Mouse (Mus musculus): ENCODE data around the gene Ggt6. TPM values are rescaled to one million over a fixed set of nuclear protein-coding genes. Genes with fewer than 3 reads are reported as not detected.
"Not testable (repeated sequence)": the region's sequence is repeated elsewhere in the genome, so short reads cannot be mapped to it uniquely, and the experiment has no call there.

Ggt6 gene
- polyA plus RNA-seq, 1 experiment from 2014 or later = not detected

DNA sequence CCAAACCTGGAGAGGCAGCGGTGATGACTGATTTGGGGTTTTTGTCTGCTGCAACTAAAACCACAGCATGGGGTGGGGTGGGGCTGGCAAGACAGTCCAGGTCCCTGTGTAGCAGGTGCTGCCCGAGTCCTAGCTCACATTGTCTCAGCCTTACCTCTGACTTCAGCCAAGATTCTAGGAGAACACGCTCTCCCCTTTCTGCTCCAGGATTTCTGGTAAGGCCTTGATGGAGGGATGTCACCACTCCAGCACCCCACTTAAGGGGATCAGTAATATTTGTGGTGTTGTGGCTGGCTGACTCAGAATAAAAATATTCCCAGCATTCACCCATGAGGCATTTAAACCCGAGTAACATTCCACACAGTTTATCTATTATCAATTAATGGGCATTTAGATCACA is 11.6 kb upstream of the Ggt6 start:
- Histone ChIP-seq H3K9ac (no peak overlapping the region), H3K4me3 (replicated peaks) (no peak overlapping the region), H3K9me3 (replicated peaks) (no peaks in the 10 kb centered on the region), H3K36me3 (no peaks in the 10 kb centered on the region), H3K4me1 (replicated peaks) (peaks cover under 1% of the 10 kb centered on the region; the same call in 1 of the 2 replicates), H3K27ac (no peak overlapping the region), H3K27me3 (no peaks in the 10 kb centered on the region), H3K4me2 (no peak overlapping the region)
- WGBS (ENCODE audit: insufficient replicate concordance) = 55% methylated on average over 4 of the region's 4 CpGs
- DNase-seq = no peak
- no peak for ATAC-seq (ENCODE audit: low read depth)

DNA sequence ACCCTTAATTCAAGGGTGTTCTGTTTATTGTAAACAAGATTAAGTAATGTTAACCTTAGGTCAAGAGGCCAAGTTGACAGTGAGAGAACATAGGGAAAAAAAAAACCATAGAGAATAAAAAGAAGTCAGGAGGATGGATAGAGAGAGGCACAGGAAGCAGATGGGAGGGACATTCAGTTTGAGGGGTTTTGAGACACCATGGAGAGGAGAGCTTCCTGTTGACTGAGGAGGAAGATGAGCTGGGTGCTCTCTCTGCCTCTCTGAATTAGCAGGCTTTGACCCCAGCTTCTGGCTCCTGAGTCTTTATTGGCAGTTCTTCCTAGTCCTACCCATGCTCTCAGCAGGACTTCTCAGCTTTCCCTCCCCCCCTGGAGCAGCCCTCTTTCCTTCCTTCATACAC is 10.1 kb upstream of the Ggt6 start:
- DNase-seq = no peak
- Histone ChIP-seq H3K27me3 (no peaks in the 10 kb centered on the region), H3K9ac (no peak overlapping the region), H3K36me3 (no peaks in the 10 kb centered on the region), H3K27ac (no peak overlapping the region), H3K9me3 (replicated peaks) (no peaks in the 10 kb centered on the region), H3K4me2 (no peak overlapping the region), H3K4me3 (replicated peaks) (no peak overlapping the region), H3K4me1 (replicated peaks) (peaks cover 7% of the 10 kb centered on the region)
- no peak for ATAC-seq (ENCODE audit: low read depth)

DNA sequence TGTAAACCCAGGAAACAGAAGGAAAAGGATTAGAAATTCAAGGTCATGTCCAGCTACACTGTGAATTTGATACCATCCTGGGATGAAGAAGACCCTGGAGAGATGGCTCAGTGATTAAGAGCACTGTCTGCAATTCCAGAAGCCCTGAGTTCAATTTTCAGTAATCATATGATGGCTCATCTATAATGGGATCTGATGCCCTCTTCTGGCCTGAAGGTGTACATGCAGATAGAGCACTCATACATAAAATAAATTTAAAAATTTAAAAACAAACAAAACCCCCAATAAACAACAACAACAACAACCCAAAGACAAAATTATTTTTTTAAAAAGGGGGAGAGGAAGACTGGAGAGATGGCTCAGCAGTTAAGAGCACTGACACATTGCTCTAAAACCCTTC is 8.4 kb upstream of the Ggt6 start:
- ATAC-seq (ENCODE audit: low read depth) = no peak
- no peak overlapping the region for H3K4me2 ChIP-seq
- no peaks in the 10 kb centered on the region for H3K27me3 ChIP-seq
- no peak overlapping the region for H3K4me3 ChIP-seq (replicated peaks)
- H3K27ac ChIP-seq = no peak overlapping the region
- DNase-seq = no peak
- peaks cover 7% of the 10 kb centered on the region for H3K4me1 ChIP-seq (replicated peaks)
- no peak overlapping the region for H3K9ac ChIP-seq
- H3K9me3 ChIP-seq (replicated peaks) = no peaks in the 10 kb centered on the region
- no peaks in the 10 kb centered on the region for H3K36me3 ChIP-seq

DNA sequence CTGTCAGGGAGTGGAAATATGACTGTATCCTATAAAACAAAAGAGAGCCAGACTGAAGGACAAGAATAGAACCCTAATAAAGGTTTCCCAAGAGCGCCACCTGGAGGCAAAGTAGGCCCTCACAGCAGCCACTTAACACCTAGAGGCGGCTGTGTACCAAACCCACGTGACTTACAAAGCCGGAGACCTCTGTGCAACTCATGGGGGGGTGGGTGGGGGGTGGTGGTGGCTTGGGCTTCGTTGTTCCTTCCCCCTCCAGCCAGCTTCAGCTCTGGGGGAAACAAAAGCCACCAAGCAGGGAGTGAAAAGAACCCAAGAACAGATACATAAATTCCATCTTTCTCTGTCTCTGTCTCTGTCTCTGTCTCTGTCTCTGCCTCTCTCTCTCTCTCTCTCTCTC is 6.6 kb upstream of the Ggt6 start:
- no peak overlapping the region for H3K27ac ChIP-seq
- no peak overlapping the region for H3K9ac ChIP-seq
- H3K36me3 ChIP-seq = no peaks in the 10 kb centered on the region
- H3K4me1 ChIP-seq (replicated peaks) = peaks cover 7% of the 10 kb centered on the region
- H3K27me3 ChIP-seq = no peaks in the 10 kb centered on the region
- ATAC-seq (ENCODE audit: low read depth) = peak; percentile 71
- WGBS (ENCODE audit: insufficient replicate concordance) = 0% methylated on average over 5 of the region's 5 CpGs
- peak; percentile 71 for DNase-seq
- H3K9me3 ChIP-seq (replicated peaks) = no peaks in the 10 kb centered on the region
- H3K4me3 ChIP-seq (replicated peaks) = no peak overlapping the region
- H3K4me2 ChIP-seq = peak overlapping the region; percentile 57

DNA sequence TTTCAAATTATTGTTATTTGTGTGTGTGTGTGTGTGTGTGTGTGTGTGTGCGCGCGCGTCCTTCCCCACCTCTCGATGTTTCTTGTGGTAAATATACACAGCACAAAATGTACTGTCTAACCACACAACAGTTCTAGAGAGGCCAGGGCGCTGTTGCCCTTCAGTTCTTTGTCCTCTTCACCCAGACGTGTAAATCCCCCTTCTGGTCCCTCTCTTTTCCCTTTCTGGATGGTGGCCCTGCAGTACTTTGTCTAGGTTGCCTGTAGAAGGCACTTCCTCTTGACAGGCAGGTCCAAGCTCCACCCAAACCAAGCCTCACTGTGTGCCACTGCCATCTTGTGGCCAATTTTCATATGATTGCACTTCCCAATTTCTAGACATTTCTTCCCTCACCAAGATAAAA is 6.0 kb upstream of the Ggt6 start:
- 35% methylated on average over 7 of the region's 7 CpGs for WGBS (ENCODE audit: insufficient replicate concordance)
- Histone ChIP-seq H3K4me2 (peak overlapping the region; percentile 57), H3K9ac (peak overlapping the region; percentile 33; the same call in 1 of the 2 replicates), H3K27ac (no peak overlapping the region), H3K4me1 (replicated peaks) (peaks cover 7% of the 10 kb centered on the region), H3K27me3 (no peaks in the 10 kb centered on the region), H3K9me3 (replicated peaks) (no peaks in the 10 kb centered on the region), H3K4me3 (replicated peaks) (0 out of 2 replicates have a peak overlapping the region, but pooled peaks have one; percentile 33), H3K36me3 (no peaks in the 10 kb centered on the region)
- peak; percentile 79 for ATAC-seq (ENCODE audit: low read depth)
- DNase-seq = peak; percentile 70

DNA sequence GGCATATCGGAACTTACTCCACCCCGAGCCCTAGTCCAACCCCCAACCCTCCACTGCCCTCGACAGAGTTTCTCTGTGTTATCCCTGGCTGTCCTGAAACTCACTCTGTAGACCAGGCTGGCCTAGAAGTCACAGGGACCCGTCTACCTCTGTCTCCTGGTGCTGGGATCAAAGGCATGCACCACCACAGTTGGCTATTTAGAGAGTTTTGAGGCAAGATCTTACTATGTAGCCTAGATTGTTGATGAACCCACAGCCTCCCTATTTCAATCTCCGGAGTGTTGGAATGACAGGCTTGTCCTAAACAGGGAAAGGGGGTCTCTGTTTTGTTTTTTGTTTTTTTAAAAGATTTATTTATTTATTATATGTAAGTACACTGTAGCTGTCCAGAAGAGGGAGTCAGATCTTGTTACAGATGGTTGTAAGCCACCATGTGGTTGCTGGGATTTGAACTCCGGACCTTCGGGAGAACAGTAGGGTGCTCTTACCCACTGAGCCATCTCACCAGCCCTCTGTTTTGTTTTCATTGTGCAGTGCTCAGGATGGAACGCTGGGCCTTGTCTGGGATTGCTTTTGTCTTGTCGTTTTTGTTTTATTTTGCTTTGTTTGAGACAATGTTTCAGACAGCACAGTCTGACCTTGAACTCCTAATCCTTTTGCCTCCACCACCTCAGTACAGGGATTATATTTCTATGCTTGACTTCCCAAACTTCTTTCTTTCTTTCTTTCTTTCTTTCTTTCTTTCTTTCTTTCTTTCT is 4.8 kb upstream of the Ggt6 start:
- not testable (repeated sequence) for DNase-seq; H3K4me2 ChIP-seq; H3K27me3 ChIP-seq; H3K9ac ChIP-seq; H3K27ac ChIP-seq; H3K4me1 ChIP-seq (replicated peaks); ATAC-seq (ENCODE audit: low read depth); H3K4me3 ChIP-seq (replicated peaks); H3K9me3 ChIP-seq (replicated peaks); H3K36me3 ChIP-seq
- 63% methylated on average over 9 of the region's 9 CpGs for WGBS (ENCODE audit: insufficient replicate concordance)

DNA sequence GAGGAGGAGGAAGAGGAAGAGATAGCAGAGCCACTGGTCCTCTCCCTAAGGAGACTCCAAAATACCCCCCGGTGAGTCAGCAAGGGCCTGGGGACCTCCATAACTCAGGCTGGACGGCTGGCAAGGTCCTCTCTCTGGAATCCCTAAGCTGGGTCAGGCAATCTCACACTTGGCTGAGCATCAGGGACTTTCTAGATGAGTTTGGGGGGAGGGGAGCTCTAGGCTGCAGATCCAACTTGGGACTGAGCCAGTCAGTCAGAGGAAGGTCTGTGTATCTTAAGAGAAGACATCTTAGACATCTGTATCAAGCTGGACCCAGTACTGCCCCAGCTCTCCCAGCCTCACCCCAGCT is 344 bp downstream of the Ggt6 start:
- no peak overlapping the region for H3K4me2 ChIP-seq

DNA sequence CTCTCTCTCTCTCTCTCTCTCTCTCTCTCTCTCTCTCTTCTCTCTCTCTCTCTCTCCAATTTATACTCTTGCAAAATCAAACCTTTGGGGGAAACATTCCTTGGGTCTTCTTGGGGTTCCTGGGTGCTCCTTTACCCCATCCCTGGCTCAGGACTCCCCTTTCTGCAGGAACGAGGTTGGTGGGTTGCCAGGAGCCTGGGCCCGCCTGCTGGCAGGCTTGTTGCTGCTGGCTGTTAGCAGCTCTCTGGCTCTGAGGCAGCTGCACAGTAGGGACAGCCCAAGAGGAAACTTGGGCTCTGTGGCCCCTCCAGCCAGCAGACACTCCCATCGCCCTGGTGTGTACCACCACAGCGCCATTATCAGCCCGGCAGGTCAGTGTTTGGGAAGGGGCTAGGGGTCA is 945 bp downstream of the Ggt6 start:
- H3K9ac ChIP-seq = no peak overlapping the region
- 63% methylated on average over 5 of the region's 5 CpGs for WGBS (ENCODE audit: insufficient replicate concordance)
- no peak overlapping the region for H3K4me3 ChIP-seq (replicated peaks)
- no peak overlapping the region for H3K27ac ChIP-seq
- no peak overlapping the region for H3K4me2 ChIP-seq
- H3K36me3 ChIP-seq = no peaks in the 10 kb centered on the region
- DNase-seq (no peak), ATAC-seq (ENCODE audit: low read depth) (no peak)
- H3K4me1 ChIP-seq (replicated peaks) = 0 out of 2 replicates have a peak, but pooled peaks cover 7% of the 10 kb centered on the region
- H3K9me3 ChIP-seq (replicated peaks) = no peaks in the 10 kb centered on the region
- no peaks in the 10 kb centered on the region for H3K27me3 ChIP-seq

More for the DNA sequence above, 344 bp downstream of the Ggt6 start:
- Histone ChIP-seq H3K4me3 (replicated peaks) (no peak overlapping the region), H3K4me1 (replicated peaks) (0 out of 2 replicates have a peak, but pooled peaks cover 6% of the 10 kb centered on the region), H3K9me3 (replicated peaks) (no peaks in the 10 kb centered on the region), H3K9ac (no peak overlapping the region), H3K36me3 (no peaks in the 10 kb centered on the region), H3K27ac (no peak overlapping the region), H3K27me3 (no peaks in the 10 kb centered on the region)
- ATAC-seq (ENCODE audit: low read depth) (no peak), DNase-seq (no peak)
- WGBS (ENCODE audit: insufficient replicate concordance) = 54% methylated on average over 2 of the region's 2 CpGs

DNA sequence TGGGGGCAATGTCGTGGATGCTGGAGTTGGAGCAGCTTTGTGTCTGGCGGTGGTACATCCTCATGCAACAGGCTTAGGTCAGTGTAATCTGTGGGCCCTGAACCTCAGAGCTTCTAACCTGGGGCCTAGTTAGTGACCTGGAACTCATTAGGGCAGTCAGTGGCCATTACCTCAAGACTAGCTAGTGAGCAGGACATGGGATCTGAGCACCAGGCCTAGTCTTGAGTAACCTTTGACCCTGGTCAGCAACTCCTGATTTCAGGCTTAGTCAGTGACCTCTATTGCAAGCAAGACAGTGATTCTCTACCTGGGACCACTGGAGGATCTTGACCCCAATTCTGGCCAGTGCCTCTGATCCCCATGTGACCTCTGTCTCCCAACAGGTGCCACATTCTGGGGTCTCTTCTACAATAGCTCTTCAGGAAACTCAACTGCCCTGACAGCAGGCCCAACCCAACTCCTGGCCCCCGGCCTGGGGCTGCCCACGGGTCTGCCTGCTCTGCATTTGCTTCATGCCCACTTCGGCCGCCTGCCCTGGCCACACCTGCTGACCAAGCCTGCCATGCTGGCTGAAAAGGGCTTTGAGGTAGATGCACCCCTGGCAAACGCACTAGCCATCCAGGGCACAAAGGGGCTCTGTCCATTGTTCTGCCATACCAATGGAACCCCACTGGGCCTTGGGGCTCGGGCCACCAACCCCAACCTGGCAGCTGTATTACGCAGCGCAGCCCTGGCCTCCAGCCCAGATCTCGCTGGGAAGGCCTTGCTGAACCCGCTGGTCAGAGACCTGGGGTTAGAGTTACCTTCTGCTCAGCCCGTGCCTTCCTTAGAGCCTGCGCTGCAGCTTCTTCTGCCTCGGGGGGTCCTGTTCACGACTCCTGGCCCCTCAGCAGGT is 1.7 kb downstream of the Ggt6 start:
- no peak overlapping the region for H3K27ac ChIP-seq
- DNase-seq = no peak
- 79% methylated on average over 16 of the region's 16 CpGs for WGBS (ENCODE audit: insufficient replicate concordance)
- H3K9me3 ChIP-seq (replicated peaks) = no peaks in the 10 kb centered on the region
- no peaks in the 10 kb centered on the region for H3K36me3 ChIP-seq
- peaks cover 14% of the 10 kb centered on the region for H3K4me1 ChIP-seq (replicated peaks)
- no peak overlapping the region for H3K4me2 ChIP-seq
- ATAC-seq (ENCODE audit: low read depth) = no peak
- H3K9ac ChIP-seq = no peak overlapping the region
- H3K27me3 ChIP-seq = no peaks in the 10 kb centered on the region
- H3K4me3 ChIP-seq (replicated peaks) = no peak overlapping the region

DNA sequence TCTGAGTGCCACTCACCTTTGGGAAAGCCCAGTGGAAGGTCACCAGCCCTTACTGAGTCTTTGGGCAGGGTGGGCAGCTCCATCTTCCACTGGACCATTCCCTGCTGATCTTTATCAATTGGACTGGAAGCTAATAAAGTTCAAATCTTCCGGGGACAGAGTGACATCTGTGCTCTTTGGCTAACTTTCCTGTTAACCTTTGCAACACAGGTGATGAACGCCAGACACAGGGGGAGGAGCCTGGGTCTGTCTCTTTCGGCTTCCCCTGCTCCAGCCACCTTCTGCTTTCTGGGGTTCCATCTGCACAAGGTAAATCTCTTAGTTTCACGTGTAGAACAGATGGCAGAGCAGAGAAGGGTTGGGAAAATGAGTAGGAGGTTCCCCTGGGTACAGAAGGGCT is 3.1 kb downstream of the Ggt6 start:
- Histone ChIP-seq H3K9me3 (replicated peaks) (no peaks in the 10 kb centered on the region), H3K4me1 (replicated peaks) (peaks cover 28% of the 10 kb centered on the region), H3K9ac (no peak overlapping the region), H3K27me3 (no peaks in the 10 kb centered on the region), H3K27ac (no peak overlapping the region), H3K4me3 (replicated peaks) (no peak overlapping the region), H3K36me3 (peaks cover 13% of the 10 kb centered on the region), H3K4me2 (no peak overlapping the region)
- ATAC-seq (ENCODE audit: low read depth) (no peak), DNase-seq (no peak)
- WGBS (ENCODE audit: insufficient replicate concordance) = 49% methylated on average over 4 of the region's 4 CpGs

DNA sequence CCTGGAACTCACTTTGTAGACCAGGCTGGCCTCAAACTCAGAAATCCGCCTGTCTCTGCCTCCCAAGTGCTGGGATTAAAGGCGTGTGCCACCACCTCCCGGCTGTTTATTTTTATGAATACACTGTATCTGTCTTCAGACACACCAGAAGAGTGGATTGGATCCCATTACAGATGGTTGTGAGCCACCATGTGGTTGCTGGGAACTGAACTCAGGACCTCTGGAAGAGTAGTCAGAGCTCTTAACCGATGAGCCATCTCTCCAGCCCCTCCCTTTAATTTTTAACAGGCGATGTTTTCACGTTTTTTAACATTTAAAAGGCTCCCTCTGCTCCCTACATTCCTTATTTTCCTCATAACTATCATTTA is 5.3 kb downstream of the Ggt6 start:
- Histone ChIP-seq H3K27ac (peak overlapping the region; percentile 81), H3K4me2 (peak overlapping the region; percentile 88), H3K9ac (peak overlapping the region; percentile 88), H3K4me1 (replicated peaks) (peaks cover 30% of the 10 kb centered on the region), H3K36me3 (peaks cover 34% of the 10 kb centered on the region), H3K4me3 (replicated peaks) (peak overlapping the region; percentile 82)
- WGBS (ENCODE audit: insufficient replicate concordance) = 22% methylated on average over 6 of the region's 6 CpGs
- not testable (repeated sequence) for H3K9me3 ChIP-seq (replicated peaks); DNase-seq; ATAC-seq (ENCODE audit: low read depth); H3K27me3 ChIP-seq
